Mouse (Mus musculus): ENCODE results near the gene Diexf. TPM values are rescaled to one million over a fixed set of nuclear protein-coding genes. Genes with fewer than 3 reads are reported as not detected.
A peak's percentile ranks its signal among the peaks of the same experiment; 100 is the strongest.

Diexf gene
- 6.9 and 7.4 TPM in 2 replicates for polyA plus RNA-seq (2015; fragmentation: Nextera tagmentation; extraction: Ambion mirVana)

GRCm38 (mm10) chr1:193129786-193130455 lies at the start of gene Diexf:
Diexf (minus strand) TSS chr1:193130272.
- peak within 1 kb of the TSS; percentile 52 for H3K4me2 ChIP-seq (ENCODE audit: low read length)
- peak within 1 kb of the TSS; percentile 95 for H3K4me3 ChIP-seq (ENCODE audit: low read length)
- H3K27me3 ChIP-seq (replicated peaks; ENCODE audit: control insufficient read depth, insufficient read depth, low read length), result no peaks in the 10 kb centered on the region
- ATAC-seq, result peak; percentile 94
- under 1% methylated on average over 61 of the region's 61 CpGs for WGBS
- 0 out of 2 replicates have a peak, but pooled peaks cover 2% of the 10 kb centered on the region for H3K36me3 ChIP-seq (ENCODE audit: control insufficient read depth, insufficient read depth, low read length)
- peaks cover 7% of the 10 kb centered on the region for H3K4me1 ChIP-seq (ENCODE audit: control insufficient read depth, insufficient read depth, low read depth, low read length)
- H3K9ac ChIP-seq (ENCODE audit: low read depth, low read length), result peak within 1 kb of the TSS; percentile 76
- H3K9me3 ChIP-seq (ENCODE audit: control insufficient read depth, low read length), result no peaks in the 10 kb centered on the region
- peak within 1 kb of the TSS; percentile 71 for H3K27ac ChIP-seq (ENCODE audit: low read depth, low read length)

DNA sequence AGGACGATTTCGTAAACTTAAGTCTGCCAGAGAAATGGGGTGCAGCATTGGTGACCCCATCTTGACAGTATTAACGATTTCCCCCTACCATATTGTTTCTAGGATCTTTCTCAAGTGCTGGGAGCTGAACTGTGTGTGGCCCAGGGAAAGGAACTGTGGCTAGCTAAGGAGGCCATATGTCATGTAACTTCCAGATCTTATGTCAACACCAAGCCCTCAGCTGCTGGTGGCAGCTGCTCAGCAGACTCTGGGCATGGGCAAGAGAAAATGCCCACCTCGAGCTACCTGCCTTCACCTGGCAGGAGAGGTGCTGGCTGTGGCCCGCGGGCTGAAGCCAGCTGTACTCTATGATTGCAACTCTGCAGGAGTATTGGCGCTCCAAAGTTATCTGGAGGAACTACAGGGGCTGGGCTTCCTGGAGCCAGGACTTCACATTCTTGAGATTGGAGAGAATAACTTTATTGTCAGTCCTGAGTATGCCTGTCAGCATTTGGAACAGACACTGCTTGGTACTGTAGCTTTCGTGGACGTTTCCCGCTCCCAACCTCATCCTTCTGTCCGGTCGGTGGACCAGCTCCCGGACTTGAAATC lies 44.2 kb upstream of the Diexf start:
- Histone ChIP-seq H3K9ac (ENCODE audit: low read depth, low read length) (peak overlapping the region; percentile 77), H3K4me3 (ENCODE audit: low read length) (peak overlapping the region; percentile 65), H3K4me2 (ENCODE audit: low read length) (peak overlapping the region; percentile 62), H3K27ac (ENCODE audit: low read depth, low read length) (no peak overlapping the region; the same call in 1 of the 2 replicates), H3K9me3 (ENCODE audit: control insufficient read depth, low read length) (no peaks in the 10 kb centered on the region), H3K36me3 (ENCODE audit: control insufficient read depth, insufficient read depth, low read length) (no peaks in the 10 kb centered on the region), H3K4me1 (ENCODE audit: control insufficient read depth, insufficient read depth, low read depth, low read length) (peaks cover 22% of the 10 kb centered on the region), H3K27me3 (replicated peaks; ENCODE audit: control insufficient read depth, insufficient read depth, low read length) (no peaks in the 10 kb centered on the region)
- ATAC-seq, result no peak
- WGBS, result 92% methylated on average over 13 of the region's 13 CpGs

GRCm38 (mm10) chr1:193173810-193174129 lies 43.7 kb upstream of the Diexf start:
- Histone ChIP-seq H3K27me3 (replicated peaks; ENCODE audit: control insufficient read depth, insufficient read depth, low read length) (no peaks in the 10 kb centered on the region), H3K9ac (ENCODE audit: low read depth, low read length) (peak overlapping the region; percentile 77), H3K4me2 (ENCODE audit: low read length) (peak overlapping the region; percentile 62), H3K4me1 (ENCODE audit: control insufficient read depth, insufficient read depth, low read depth, low read length) (peaks cover 22% of the 10 kb centered on the region), H3K4me3 (ENCODE audit: low read length) (peak overlapping the region; percentile 65), H3K9me3 (ENCODE audit: control insufficient read depth, low read length) (no peaks in the 10 kb centered on the region), H3K36me3 (ENCODE audit: control insufficient read depth, insufficient read depth, low read length) (no peaks in the 10 kb centered on the region), H3K27ac (ENCODE audit: low read depth, low read length) (peak overlapping the region; percentile 84)
- ATAC-seq, result no peak
- WGBS, result 19% methylated on average over 9 of the region's 9 CpGs

- ATAC-seq, result peak; percentile 99
Measured at GRCm38 (mm10) chr1:193172991-193173809, 43.1 kb upstream of the Diexf start.

DNA sequence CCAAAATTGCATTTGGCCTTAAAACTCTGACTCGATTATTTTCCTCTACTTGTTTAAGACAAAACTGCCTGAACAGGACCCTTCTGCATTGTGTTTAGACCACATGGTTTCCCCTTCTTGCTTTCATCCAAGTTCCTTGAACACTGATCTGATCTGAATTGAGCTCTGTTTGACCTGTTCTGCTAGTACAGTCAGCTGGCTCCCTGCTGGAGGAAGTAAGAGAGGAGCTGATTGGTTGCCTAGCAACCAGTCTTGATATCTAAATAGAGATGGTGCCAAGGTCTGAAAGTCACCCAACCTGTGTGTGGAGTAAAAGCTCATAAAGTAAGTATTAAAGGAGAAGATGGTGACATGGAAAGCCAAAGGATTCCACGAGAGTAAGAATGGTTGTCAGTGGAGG lies 39.8 kb upstream of the Diexf start:
- Histone ChIP-seq H3K27ac (ENCODE audit: low read depth, low read length) (no peak overlapping the region), H3K36me3 (ENCODE audit: control insufficient read depth, insufficient read depth, low read length) (no peaks in the 10 kb centered on the region), H3K27me3 (replicated peaks; ENCODE audit: control insufficient read depth, insufficient read depth, low read length) (no peaks in the 10 kb centered on the region), H3K4me2 (ENCODE audit: low read length) (no peak overlapping the region), H3K9ac (ENCODE audit: low read depth, low read length) (no peak overlapping the region), H3K9me3 (ENCODE audit: control insufficient read depth, low read length) (no peaks in the 10 kb centered on the region), H3K4me1 (ENCODE audit: control insufficient read depth, insufficient read depth, low read depth, low read length) (peaks cover 18% of the 10 kb centered on the region), H3K4me3 (ENCODE audit: low read length) (no peak overlapping the region)
- WGBS, result 71% methylated on average over 2 of the region's 2 CpGs
- no peak for ATAC-seq

More at GRCm38 (mm10) chr1:193172991-193173809, 43.1 kb upstream of the Diexf start:
- no peaks in the 10 kb centered on the region for H3K9me3 ChIP-seq (ENCODE audit: control insufficient read depth, low read length)
- peak overlapping the region; percentile 65 for H3K4me3 ChIP-seq (ENCODE audit: low read length)
- H3K4me1 ChIP-seq (ENCODE audit: control insufficient read depth, insufficient read depth, low read depth, low read length), result peaks cover 22% of the 10 kb centered on the region
- H3K9ac ChIP-seq (ENCODE audit: low read depth, low read length), result peak overlapping the region; percentile 77
- H3K27me3 ChIP-seq (replicated peaks; ENCODE audit: control insufficient read depth, insufficient read depth, low read length), result no peaks in the 10 kb centered on the region
- under 1% methylated on average over 48 of the region's 48 CpGs for whole genome bisulfite sequencing
- peak overlapping the region; percentile 84 for H3K27ac ChIP-seq (ENCODE audit: low read depth, low read length)
- H3K36me3 ChIP-seq (ENCODE audit: control insufficient read depth, insufficient read depth, low read length), result no peaks in the 10 kb centered on the region
- H3K4me2 ChIP-seq (ENCODE audit: low read length), result peak overlapping the region; percentile 66

DNA sequence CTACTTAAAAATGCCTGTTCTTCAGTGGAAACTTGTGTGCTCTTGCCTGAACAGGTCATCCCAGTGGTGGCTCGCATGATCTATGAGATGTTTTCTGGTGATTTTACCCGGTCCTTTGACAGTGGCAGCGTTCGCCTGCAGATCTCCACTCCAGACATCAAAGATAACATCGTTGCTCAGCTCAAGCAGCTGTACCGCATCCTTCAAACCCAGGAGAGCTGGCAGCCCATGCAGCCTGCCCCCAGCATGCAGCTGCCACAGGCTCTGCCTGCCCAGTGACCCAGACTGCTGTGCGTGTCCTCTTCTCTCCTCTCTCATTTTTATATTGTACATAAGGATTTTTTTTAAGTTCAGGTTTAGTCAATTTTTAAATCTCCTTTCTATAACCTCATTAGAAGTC lies 39.2 kb upstream of the Diexf start:
- Histone ChIP-seq H3K9ac (ENCODE audit: low read depth, low read length) (no peak overlapping the region), H3K36me3 (ENCODE audit: control insufficient read depth, insufficient read depth, low read length) (no peaks in the 10 kb centered on the region), H3K27ac (ENCODE audit: low read depth, low read length) (no peak overlapping the region), H3K4me1 (ENCODE audit: control insufficient read depth, insufficient read depth, low read depth, low read length) (peaks cover 16% of the 10 kb centered on the region), H3K4me2 (ENCODE audit: low read length) (no peak overlapping the region), H3K9me3 (ENCODE audit: control insufficient read depth, low read length) (no peaks in the 10 kb centered on the region), H3K27me3 (replicated peaks; ENCODE audit: control insufficient read depth, insufficient read depth, low read length) (no peaks in the 10 kb centered on the region), H3K4me3 (ENCODE audit: low read length) (no peak overlapping the region)
- ATAC-seq, result no peak
- 73% methylated on average over 7 of the region's 7 CpGs for WGBS

- Histone ChIP-seq H3K9me3 (ENCODE audit: control insufficient read depth, low read length) (no peaks in the 10 kb centered on the region), H3K9ac (ENCODE audit: low read depth, low read length) (no peak within 1 kb of the TSS), H3K27ac (ENCODE audit: low read depth, low read length) (no peak within 1 kb of the TSS), H3K4me1 (ENCODE audit: control insufficient read depth, insufficient read depth, low read depth, low read length) (peaks cover 11% of the 10 kb centered on the region), H3K27me3 (replicated peaks; ENCODE audit: control insufficient read depth, insufficient read depth, low read length) (no peaks in the 10 kb centered on the region), H3K4me2 (ENCODE audit: low read length) (no peak within 1 kb of the TSS), H3K36me3 (ENCODE audit: control insufficient read depth, insufficient read depth, low read length) (no peaks in the 10 kb centered on the region), H3K4me3 (ENCODE audit: low read length) (no peak within 1 kb of the TSS)
- WGBS, result 90% methylated on average over 3 of the region's 3 CpGs
- ATAC-seq, result no peak
Measured at GRCm38 (mm10) chr1:193167746-193168145, 37.7 kb upstream of the Diexf start, which contains the start of gene A130010J15Rik. A130010J15Rik (plus strand) TSS chr1:193168046.

DNA sequence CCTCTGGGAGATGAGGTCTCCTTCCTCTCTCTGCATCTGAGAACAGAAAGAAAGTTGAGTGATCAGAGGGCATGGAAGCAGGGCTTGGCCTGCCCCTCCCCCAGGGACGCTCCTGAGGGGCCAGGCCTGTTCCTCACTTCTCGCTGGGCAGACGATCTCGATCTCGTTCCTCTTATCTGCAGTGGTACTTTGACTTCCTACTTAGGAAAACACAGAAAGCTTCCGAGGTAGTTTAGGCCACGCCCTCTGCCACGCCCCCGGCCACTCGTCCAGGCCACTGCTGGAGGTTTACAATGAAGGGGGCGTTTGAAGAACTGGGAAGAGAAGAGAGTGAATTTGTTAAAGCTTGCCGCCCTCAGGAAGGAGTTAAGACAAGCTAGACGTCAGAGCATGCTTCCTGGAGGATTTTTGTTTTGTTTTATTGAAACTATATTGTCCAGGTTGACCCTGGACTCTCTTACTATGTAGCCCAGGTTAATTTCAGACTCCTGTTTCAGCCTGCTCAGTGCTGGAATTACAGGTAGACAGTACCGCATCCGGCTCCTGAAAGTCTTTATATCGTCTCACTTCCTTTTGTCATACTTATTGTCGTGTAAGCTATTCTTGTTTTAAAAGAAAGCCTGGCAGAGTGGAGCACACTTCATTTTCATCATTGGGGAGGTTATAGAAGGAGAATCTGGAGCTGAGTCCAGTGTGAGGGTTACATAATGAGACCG lies 30.4 kb upstream of the Diexf start:
- H3K9ac ChIP-seq (ENCODE audit: low read depth, low read length), result no peak overlapping the region
- H3K27me3 ChIP-seq (replicated peaks; ENCODE audit: control insufficient read depth, insufficient read depth, low read length), result peaks cover under 1% of the 10 kb centered on the region; the same call in 1 of the 2 replicates

More for the DNA sequence above, 30.4 kb upstream of the Diexf start:
- ATAC-seq, result no peak
- Histone ChIP-seq H3K4me2 (ENCODE audit: low read length) (peak overlapping the region; percentile 41), H3K9me3 (ENCODE audit: control insufficient read depth, low read length) (no peaks in the 10 kb centered on the region), H3K4me1 (ENCODE audit: control insufficient read depth, insufficient read depth, low read depth, low read length) (no peaks in the 10 kb centered on the region), H3K4me3 (ENCODE audit: low read length) (0 out of 2 replicates have a peak overlapping the region, but pooled peaks have one; percentile 4), H3K36me3 (ENCODE audit: control insufficient read depth, insufficient read depth, low read length) (no peaks in the 10 kb centered on the region), H3K27ac (ENCODE audit: low read depth, low read length) (no peak overlapping the region)
- 15% methylated on average over 18 of the region's 18 CpGs for WGBS

Data from hindbrain, embryonic 16.5 days (tissue).